Mouse (Mus musculus): ENCODE results near the gene Gm10318. TPM values are rescaled to one million over a fixed set of nuclear protein-coding genes. Genes with fewer than 3 reads are reported as not detected.

Gm10318 gene
- total RNA-seq, 2 experiments from 2014 or later, result not detected

DNA sequence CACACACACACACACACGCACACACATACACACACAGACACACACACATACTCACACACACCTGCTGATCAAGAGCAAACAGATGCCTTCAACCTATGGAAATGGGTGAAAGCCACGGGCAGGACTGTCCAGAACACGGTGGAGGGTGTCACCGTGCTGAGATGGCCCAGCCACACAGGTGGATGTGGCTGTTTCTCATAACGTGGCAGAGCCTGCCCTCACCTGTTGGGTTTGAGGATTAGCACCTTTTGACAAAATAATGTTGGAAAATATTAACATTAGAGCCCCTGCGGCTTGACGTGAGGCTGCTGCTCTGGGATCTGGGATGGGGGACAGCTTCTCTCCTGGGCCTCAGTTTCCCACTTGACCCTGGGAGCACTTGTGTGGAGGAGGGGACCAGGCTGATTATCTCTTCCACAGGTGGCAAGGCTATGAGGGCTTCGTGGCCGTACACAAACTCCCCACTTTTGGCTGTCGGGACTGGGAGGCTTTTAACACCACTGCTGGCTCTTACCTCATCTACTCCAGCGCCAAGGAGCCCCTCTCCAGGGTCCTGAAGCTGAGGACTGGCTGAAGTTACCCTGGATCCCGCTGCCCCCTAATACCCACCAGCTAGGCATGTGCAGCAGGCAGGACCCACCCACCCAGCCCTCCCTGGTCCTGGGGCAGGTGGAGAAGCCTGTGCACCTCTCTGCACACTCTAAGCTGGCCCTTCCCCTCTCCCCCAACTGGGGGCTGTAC is 33.5 kb downstream of the Gm10318 start:
- no peak for DNase-seq
- intact Hi-C loops (cut with DNase I; ENCODE audit: low total_unique reads), result no loop called here

DNA sequence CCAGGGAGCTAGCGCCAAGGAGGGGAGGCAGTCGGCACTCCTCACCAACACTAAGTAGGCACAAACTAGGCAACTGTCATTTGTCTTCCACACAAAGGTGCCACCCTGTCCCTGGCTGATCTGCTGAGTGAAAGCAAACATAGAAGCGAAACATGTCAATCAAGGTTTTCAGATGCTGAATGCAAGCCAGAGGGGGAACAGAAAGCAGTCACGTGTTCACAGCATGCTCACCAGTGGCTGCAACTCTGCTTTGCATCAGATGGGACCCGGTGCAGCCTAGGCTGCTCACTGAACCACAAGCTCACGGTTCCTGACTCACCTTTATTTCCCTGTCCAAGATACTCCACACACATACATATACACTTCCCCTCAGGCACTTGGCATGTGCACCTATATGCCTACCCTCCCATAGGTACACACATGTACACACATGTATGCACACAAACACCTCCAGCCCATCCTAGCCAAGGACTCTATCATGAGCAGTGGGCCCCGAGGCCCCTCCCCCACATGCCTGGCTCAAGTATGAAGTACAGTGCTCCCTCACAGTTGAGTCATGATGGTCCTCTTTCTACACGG is 38.4 kb downstream of the Gm10318 start:
- intact Hi-C loops (cut with DNase I; ENCODE audit: low total_unique reads), result no loop called here
- DNase-seq, result no peak

DNA sequence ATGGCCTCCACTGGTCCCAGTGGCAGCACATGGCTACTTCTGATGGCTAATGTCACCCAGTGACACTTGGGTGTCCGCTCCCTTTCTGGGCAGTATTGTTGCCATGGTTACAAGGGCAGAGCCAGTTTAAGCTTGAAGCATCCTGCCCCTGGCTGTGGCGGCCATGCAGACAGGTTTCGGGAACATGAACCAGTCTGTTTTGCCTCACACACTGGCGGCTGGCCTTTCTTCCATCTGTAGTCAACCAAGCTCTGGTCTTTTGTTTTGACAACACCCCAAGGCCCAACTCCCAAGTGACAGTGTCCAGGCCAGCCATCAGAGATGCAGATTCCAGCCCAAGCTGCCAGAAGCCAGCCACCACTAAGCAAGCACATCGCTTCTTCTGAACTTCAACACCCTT is 42.9 kb downstream of the Gm10318 start:
- no peak for DNase-seq
- intact Hi-C loops (cut with DNase I; ENCODE audit: low total_unique reads), result no loop called here

DNA sequence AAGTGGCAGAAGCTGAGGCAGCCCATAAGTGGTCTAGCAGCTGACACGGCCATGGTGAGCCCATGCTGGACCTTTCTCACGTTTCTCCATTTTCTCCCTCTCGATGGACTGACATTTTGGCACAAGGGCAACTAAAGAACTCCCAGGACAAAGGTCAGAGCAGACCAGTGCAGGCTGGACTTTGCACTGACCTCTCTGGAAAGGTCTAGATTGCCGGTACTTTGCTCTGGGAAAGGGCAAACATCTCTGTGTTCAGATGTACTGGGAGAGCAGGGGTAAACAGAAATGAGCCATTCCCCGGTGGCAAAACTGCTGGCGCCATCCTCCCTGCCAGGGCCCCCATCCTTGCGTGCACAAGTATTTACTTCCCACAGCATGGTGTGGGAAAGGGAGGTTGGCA is 47.5 kb downstream of the Gm10318 start:
- no peak for DNase-seq
- intact Hi-C loops (cut with DNase I; ENCODE audit: low total_unique reads), result no loop called here

DNA sequence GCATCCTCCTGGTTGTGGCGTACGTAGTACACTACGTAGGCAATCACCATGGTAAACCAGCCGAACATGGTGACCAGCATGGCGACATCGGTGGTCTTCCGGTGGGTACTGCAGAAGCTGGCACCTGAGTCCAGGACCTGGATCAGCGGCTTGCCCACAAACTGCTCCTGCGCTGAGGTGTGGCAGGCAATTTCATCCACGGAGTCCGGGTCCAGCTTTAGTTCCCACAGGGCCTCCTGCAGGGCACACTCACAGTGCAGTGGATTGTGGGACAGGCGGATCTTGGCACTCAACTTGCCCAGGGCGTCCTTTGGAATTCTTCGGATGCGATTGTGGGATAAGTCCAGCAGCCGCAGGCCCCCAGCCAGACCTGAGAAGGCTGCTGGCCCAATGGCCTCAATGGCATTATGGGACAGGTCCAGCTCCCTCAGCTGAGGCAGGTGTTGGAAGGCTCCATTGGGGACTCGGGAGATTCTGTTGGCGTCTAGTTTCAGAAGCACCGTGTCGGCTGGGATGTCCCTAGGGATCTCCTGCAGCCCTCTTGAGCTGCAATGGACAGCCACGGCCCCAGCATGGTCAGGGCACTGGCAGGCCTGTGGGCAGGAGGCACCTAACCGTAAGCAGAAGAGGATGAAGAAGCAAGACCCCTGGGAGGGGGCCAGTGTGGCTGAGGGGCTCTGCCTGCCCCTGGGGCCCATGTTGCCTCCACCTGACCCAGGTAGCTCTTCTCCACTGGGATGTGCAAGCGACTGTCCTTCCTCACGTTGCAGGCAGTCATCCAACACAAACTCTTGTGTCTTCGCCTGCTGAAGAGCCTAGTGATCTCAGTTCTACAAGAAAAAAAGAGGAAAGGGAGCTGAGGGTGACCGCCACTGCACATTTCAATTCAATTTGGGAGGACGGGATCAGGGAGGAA is 48.5 kb downstream of the Gm10318 start:
- intact Hi-C loops (cut with DNase I; ENCODE audit: low total_unique reads), result no loop called here
- no peak for DNase-seq

DNA sequence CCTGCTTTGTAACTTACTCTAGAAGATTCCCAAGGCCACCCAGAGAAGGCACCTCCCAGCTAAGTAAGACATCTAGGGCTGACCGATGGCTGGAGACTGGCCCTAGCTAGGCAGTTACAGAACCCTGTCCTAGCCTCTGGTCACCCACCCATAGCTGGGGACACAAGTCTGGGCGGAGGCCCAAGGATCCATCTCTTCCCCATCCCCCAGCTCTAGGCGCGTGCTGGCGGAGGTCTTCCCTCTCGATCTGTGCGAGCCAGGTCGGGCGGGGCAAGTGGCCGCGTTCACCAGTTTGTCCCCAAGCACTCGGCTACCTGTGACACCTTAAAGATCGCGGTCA is 49.2 kb downstream of the Gm10318 start:
- DNase-seq, result peak; percentile 27
- intact Hi-C loops (cut with DNase I; ENCODE audit: low total_unique reads), result no loop called here

DNA sequence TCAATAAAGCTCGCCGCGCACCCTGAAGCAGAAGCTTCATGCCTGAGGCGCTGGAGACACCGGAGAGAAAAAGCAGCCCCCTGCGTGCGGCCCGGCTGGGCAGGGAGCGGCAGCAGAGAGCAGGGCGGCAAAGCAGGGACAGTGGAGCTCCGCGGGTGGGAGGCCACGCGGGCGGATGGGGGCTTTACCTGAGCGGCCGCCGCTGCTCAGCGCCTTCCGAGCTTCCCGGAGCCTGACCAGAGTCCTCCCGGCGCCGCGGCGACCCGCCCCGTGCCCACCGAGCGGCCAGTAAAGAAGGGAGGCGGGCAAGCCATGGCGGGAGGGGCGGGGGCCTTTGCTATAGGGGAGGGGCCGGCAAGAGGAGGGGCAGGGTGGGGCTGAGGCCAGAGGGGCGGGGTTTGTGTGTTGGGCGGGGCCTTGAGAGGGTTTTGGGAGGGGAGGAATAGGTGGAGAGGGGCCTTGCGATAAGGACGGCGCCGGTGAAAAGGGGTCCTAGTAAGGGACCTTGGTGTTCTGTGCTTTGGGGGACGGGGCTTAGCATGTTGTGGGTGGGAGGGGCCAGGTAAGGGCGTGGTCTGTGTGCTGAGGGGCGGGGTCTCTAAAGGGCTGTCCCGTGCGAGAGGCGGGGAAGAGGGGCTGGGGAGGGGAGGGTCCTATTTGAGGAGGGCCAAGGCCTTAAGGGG is 49.7 kb downstream of the Gm10318 start, which contains the start of gene Lrrc3:
TSS of gene Lrrc3 (minus strand) at position 326 of the 683 bp plus-strand sequence.
- peak; percentile 46 for DNase-seq
- intact Hi-C loops (cut with DNase I; ENCODE audit: low total_unique reads), result no loop called here

DNA sequence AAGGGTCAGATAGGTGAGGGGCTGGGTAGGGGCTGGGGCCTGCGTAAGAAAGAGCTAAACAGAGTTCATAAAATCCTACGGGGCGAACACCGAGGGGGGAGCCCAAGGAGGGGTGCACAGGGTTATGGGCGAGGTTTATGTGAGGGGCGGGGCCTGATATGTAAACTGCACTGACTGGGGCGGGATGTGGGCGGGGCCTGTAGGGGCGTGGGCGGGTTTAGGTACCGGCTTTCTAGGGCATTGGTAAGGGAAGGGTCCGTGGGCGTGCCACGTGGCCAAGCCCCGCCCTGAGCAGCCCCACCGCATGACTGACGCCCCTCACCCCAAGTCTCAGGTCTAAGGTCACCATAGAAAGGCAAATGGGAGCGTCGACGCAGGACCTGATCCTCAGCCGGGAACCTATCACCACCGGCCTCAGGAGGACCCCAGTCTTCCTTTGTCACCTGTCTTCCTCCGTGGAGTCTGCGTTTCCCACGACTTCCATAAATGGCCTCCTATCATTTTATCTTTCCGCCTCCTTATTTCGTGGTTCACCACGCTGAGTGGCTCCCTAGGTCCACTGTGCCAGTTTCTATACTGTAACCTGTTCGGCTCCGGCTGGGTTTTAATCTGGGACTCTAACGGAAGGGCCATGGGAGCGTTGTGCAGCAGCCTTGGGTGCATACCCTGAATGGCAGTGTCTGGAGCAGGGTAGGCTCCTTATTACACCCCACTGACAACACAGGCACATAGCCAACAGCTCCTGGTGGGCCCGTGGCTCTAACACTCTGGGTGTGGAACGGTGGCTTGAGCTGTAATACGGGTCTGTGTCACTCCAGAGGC is 50.4 kb downstream of the Gm10318 start:
- DNase-seq, result no peak
- intact Hi-C loops (cut with DNase I; ENCODE audit: low total_unique reads), result no loop called here

Other genes with a start within 250 kb of the Gm10318 start
- gene Sumo3, start 246.8 kb upstream of the Gm10318 start, total RNA-seq (2021), result 10 to 100 TPM; 41.9 to 46.5 TPM
- gene Gm49325, start 246.7 kb upstream of the Gm10318 start, total RNA-seq (2021), result 10 to 100 TPM in 1 of 2 experiments, 1 to 10 TPM in 1; 5.8 to 10.3 TPM
- gene Ube2g2, start 230.6 kb upstream of the Gm10318 start, total RNA-seq (2021), result 10 to 100 TPM; 79.8 to 84.4 TPM
- gene Tspear, start 166.3 kb upstream of the Gm10318 start, total RNA-seq (2021), result not detected
- not detected for gene Gm19402, start 162.1 kb upstream of the Gm10318 start, total RNA-seq (2021)
- not detected for gene Gm9508, start 155.6 kb upstream of the Gm10318 start, total RNA-seq (2021)
- not detected for gene Gm10272, start 146.2 kb upstream of the Gm10318 start, total RNA-seq (2021)
- not detected for gene Gm10024, start 141.4 kb upstream of the Gm10318 start, total RNA-seq (2021)
- not detected for gene Gm10142, start 137.1 kb upstream of the Gm10318 start, total RNA-seq (2021)
- gene Krtap12-1, start 132.3 kb upstream of the Gm10318 start, total RNA-seq (2021), result not detected
- gene Gm10100, start 126.4 kb upstream of the Gm10318 start, total RNA-seq (2021), result not detected
- gene Gm18596, start 110.2 kb upstream of the Gm10318 start, total RNA-seq (2021), result not detected
- gene Gm9736, start 101.5 kb upstream of the Gm10318 start, total RNA-seq (2021), result not detected
- gene Gm3233, start 93.2 kb upstream of the Gm10318 start, total RNA-seq (2021), result not detected
- gene Gm3238, start 81.5 kb upstream of the Gm10318 start, total RNA-seq (2021), result not detected
- not detected for gene Gm7138, start 75.9 kb upstream of the Gm10318 start, total RNA-seq (2021)
- not detected for gene Gm3250, start 70.3 kb upstream of the Gm10318 start, total RNA-seq (2021)
- not detected for gene Gm7137, start 64.7 kb upstream of the Gm10318 start, total RNA-seq (2021)
- not detected for gene Gm9639, start 57.8 kb upstream of the Gm10318 start, total RNA-seq (2021)
- gene Gm19668, start 53.7 kb upstream of the Gm10318 start, total RNA-seq (2021), result not detected
- gene Gm9507, start 41.0 kb upstream of the Gm10318 start, total RNA-seq (2021), result not detected
- not detected for gene Gm2696, start 38.2 kb upstream of the Gm10318 start, total RNA-seq (2021)
- gene Krtap10-4, start 25.8 kb upstream of the Gm10318 start, total RNA-seq (2021), result not detected
- gene Krtap10-10, start 16.9 kb upstream of the Gm10318 start, total RNA-seq (2021), result not detected
- gene Gm36176, start 6.1 kb upstream of the Gm10318 start, total RNA-seq (2021), result not detected
- gene Gm3285, start 9.1 kb downstream of the Gm10318 start, total RNA-seq (2021), result not detected
- under 1 TPM; 0.33 to 0.41 TPM for gene Lrrc3, start 49.7 kb downstream of the Gm10318 start, total RNA-seq (2021)
- gene Trpm2, start 117.7 kb downstream of the Gm10318 start, total RNA-seq (2021), result under 1 TPM; 0.04 to 0.33 TPM
- gene 1810043G02Rik, start 125.7 kb downstream of the Gm10318 start, total RNA-seq (2021), result 1 to 10 TPM; 3.7 to 4.6 TPM
- gene Pfkl, start 157.2 kb downstream of the Gm10318 start, total RNA-seq (2021), result 1 to 10 TPM; 9.0 to 9.3 TPM
- not detected for gene Dnmt3l, start 189.1 kb downstream of the Gm10318 start, total RNA-seq (2021)
- gene Aire, start 190.8 kb downstream of the Gm10318 start, total RNA-seq (2021), result not detected
- gene Icosl, start 216.4 kb downstream of the Gm10318 start, total RNA-seq (2021), result 1 to 10 TPM; 1.6 to 2.0 TPM

Data from gastrocnemius, postnatal 14 days (tissue).